Mouse (Mus musculus): ENCODE results near the gene Plekhg1. TPM values are rescaled to one million over a fixed set of nuclear protein-coding genes. Genes with fewer than 3 reads are reported as not detected.
A peak's percentile ranks its signal among the peaks of the same experiment; 100 is the strongest.

Gene Plekhg1
- polyA plus RNA-seq, 2 experiments from 2014 or later = 0.05 TPM; not detected in 1

- no peak for ATAC-seq
These were observed 232.1 kb downstream of the Plekhg1 start for GRCm38 (mm10) chr10:3972237-3972636.

GRCm38 (mm10) chr10:3972981-3973588 lies 232.9 kb downstream of the Plekhg1 start, which contains the start of gene Mthfd1l:
Mthfd1l (plus strand) TSS chr10:3973118.
- peak; percentile 73 for ATAC-seq

GRCm38 (mm10) chr10:3973589-3974070 lies 233.5 kb downstream of the Plekhg1 start:
- ATAC-seq = peak; percentile 84

DNA sequence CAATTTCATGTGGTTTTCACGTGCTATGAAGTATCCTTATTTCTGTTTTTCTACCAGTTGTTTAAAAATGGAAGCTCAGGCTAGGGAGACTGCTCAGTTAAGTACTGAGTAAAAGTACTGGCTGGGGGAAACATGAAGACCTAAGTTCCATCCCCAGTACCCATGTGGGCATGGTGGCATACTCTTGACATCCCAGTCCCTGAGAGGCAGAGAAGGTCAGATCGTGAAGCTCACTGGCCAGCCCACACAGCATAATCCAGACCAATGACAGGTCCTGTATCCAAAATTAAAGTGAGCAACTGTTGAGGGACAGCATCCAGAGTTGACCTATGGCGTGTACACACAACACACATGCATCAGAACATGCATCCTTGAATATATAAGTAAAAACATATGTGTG lies 234.2 kb downstream of the Plekhg1 start:
- ATAC-seq = no peak

- ATAC-seq = no peak
These were observed 235.9 kb downstream of the Plekhg1 start for GRCm38 (mm10) chr10:3975898-3976622.

DNA sequence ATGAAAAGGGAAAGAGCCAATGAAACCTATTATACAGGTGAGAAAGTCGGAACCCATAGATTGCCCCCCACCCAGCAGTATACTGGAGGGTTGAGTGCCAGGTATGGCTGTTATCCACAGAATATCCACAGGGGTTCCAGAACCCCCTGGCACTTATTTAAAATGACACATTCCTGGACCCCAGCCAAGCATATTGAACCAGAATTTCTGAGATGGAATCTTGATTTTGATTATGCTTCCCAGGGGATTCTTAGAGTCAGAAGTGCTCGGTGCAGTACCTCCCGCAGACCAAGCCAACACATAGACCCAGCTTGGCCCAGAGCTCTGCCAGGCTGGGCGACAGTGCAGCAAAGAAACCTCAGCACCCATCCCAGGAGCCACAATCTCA lies 236.5 kb downstream of the Plekhg1 start:
- no peak for ATAC-seq

DNA sequence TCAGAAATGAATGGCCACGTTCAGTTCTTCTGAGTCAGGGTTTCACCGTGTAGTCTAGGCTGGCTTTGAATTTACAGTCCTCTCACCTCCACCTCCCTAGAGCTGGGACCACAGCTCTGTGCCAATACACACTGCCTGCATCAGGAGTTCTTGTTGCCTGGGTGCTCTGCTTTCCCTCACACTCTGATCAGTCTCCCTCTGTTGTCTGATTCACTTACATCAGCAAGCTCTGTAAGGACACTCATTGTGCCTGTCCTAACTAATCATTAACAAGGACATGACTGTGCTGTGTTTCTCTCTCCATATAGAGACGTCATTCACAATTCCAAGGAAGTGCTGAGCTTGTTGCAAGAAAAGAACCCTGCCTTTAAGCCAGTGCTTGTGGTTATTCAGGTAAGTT lies 238.2 kb downstream of the Plekhg1 start:
- no peak for ATAC-seq

GRCm38 (mm10) chr10:3978792-3979488 lies 238.8 kb downstream of the Plekhg1 start:
- no peak for ATAC-seq

DNA sequence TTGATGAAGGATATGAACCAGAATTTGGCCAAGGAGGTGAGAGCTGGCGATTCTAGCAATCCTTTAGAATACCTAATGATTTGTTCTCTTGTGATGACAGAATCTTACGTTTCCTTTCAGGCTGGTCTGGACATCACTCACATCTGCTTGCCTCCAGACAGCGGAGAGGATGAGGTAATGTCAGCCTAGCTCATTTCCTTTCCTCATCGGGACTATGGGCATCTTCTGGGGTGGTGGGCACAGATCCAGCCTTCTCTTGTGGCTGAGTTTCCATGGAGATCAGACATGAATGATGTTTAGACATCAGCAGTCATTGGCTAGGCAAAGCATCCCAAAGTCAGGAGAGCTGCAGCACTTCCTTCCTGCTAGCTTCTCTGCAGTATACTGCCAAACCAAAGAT lies 240.1 kb downstream of the Plekhg1 start:
- no peak for ATAC-seq

- no peak for ATAC-seq
These were observed 250.2 kb downstream of the Plekhg1 start for GRCm38 (mm10) chr10:3990295-3990883.

GRCm38 (mm10) chr10:3993365-3994102 lies 253.4 kb downstream of the Plekhg1 start:
- ATAC-seq = no peak

GRCm38 (mm10) chr10:3995277-3995676 lies 255.1 kb downstream of the Plekhg1 start:
- ATAC-seq = no peak

GRCm38 (mm10) chr10:3996170-3996876 lies 256.2 kb downstream of the Plekhg1 start:
- ATAC-seq = peak; percentile 89

- ATAC-seq = no peak
These were observed 257.8 kb downstream of the Plekhg1 start for GRCm38 (mm10) chr10:3997851-3998426.

GRCm38 (mm10) chr10:4002711-4003110 lies 262.5 kb downstream of the Plekhg1 start:
- no peak for ATAC-seq

DNA sequence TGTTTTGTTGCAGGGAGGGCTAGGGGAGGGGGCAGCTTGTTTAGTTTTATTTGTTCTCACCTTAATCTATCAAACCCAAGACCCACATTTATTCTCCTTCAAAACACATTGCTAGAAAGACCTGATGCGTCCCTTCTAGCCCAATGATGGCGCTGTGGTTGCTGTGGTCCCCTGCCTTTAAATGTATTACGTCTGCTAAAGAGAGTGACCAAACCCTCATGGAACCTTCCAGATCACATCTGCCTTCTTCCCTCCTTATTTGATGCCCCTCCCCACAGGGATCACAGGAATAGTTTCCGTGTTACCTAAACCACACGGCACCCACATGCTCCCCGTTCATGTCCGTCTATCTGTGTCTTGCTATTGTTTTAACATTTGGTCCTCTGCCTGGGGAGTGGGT lies 265.0 kb downstream of the Plekhg1 start:
- ATAC-seq = no peak

DNA sequence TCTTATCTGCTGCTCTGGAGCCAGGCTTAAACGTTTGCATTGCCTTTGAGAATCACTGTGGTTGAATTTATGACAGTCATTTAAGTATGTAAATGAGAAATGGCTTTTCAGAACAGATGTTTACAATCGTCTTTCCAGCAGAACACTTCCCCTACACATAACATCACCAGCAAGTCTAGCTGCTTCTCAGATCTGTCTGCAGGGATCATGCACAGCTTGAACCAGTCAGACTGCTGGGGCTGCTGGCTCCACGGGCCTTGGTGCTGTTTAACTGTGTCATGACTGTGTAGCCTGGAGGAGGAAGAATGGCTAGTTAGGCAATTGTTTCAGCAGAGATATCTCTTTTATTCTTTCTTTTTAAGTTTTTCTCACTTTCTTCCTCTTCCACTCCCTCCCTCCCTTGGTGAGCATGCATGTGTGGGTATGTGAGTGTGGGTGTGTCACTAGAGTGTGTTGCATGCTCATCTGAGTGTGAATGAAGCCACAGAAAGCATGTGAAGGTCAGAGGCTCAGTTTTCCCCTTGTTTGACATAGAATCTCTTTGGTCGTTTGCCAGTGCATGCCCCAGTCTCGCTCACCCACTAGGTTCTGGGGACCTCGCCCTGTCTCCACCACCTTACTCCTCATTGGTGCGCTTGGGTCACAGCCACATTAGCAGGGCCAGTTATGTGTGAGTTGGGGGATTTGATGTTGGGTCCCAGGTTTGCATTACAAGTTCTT lies 266.3 kb downstream of the Plekhg1 start:
- ATAC-seq = no peak

Data from CD4-positive, CD25-positive, alpha-beta regulatory T cell, adult 4 months (primary cell).